Mouse (Mus musculus) myocyte (in vitro differentiated cells): ENCODE measurements around the gene Ap2s1. TPM values are rescaled to one million over a fixed set of nuclear protein-coding genes. Genes with fewer than 3 reads are reported as not detected.

Experiments used
- H3K27me3 ChIP-seq: one replicate; pipeline ENCODE4 v1.6.1; 2011; ENCODE audit not compliant: control insufficient read depth, insufficient read depth, insufficient read length
- H3K36me3 ChIP-seq: one replicate; pipeline ENCODE4 v1.6.1; 2011; ENCODE audit not compliant: control insufficient read depth, insufficient read depth
- H3K4me2 ChIP-seq: one replicate; pipeline ENCODE4 v1.6.1; 2011; ENCODE audit warnings: low read depth, control low read depth
- H3K4me3 ChIP-seq: one replicate; pipeline ENCODE4 v1.5.1; 2011; ENCODE audit warnings: mild to moderate bottlenecking, control low read depth, moderate library complexity
- H3K79me2 ChIP-seq: one replicate; pipeline ENCODE4 v1.6.1; 2011; ENCODE audit not compliant: control insufficient read depth, insufficient read depth
- H3ac ChIP-seq: one replicate; pipeline ENCODE4 v1.6.1; 2011; ENCODE audit not compliant: control insufficient read depth, insufficient read length
- CEBPB ChIP-seq: IDR thresholded peaks from 2 replicates; pipeline ENCODE4 v1.6.1; 2011; ENCODE audit warnings: mild to moderate bottlenecking, moderate library complexity; ENCODE audit not compliant: poor library complexity, insufficient read depth, severe bottlenecking
- E2F4 ChIP-seq: IDR thresholded peaks from one replicate; pipeline ENCODE4 v1.6.1; 2011; ENCODE audit warnings: mild to moderate bottlenecking, control low read depth, moderate library complexity; ENCODE audit not compliant: insufficient read depth
- MAX ChIP-seq: IDR thresholded peaks from one replicate; pipeline ENCODE4 v1.6.1; 2011; ENCODE audit warnings: low read depth, mild to moderate bottlenecking, control low read depth
- MYOD1 ChIP-seq, 3 experiments: IDR thresholded peaks; one replicate each; pipeline ENCODE4 v1.6.1; 2011; ENCODE audit warnings: control low read depth in 2 of 3, low read depth in 2 of 3, mild to moderate bottlenecking in 2 of 3, moderate library complexity in 1 of 3; ENCODE audit not compliant: insufficient read length in 2 of 3, control insufficient read depth in 1 of 3
- MYOG ChIP-seq, 3 experiments: IDR thresholded peaks; one replicate each; pipeline ENCODE4 v1.6.1; 2011; ENCODE audit warnings: control low read depth in 2 of 3, low read depth in 2 of 3, mild to moderate bottlenecking in 2 of 3; ENCODE audit not compliant: insufficient read length in 2 of 3, control insufficient read depth in 1 of 3, insufficient read depth in 1 of 3
- POLR2A ChIP-seq: IDR thresholded peaks from one replicate; pipeline ENCODE4 v1.6.1; 2011; ENCODE audit warnings: low read depth, mild to moderate bottlenecking, control low read depth, moderate library complexity; ENCODE audit not compliant: insufficient read length
- POLR2AphosphoS2 ChIP-seq: IDR thresholded peaks from one replicate; pipeline ENCODE4 v1.6.1; 2011; ENCODE audit warnings: low read depth, control low read depth; ENCODE audit not compliant: insufficient read length
- REST ChIP-seq: IDR thresholded peaks from one replicate; pipeline ENCODE4 v1.6.1; 2011; ENCODE audit warnings: mild to moderate bottlenecking, control low read depth, moderate library complexity; ENCODE audit not compliant: insufficient read depth, insufficient read length
- SRF ChIP-seq: IDR thresholded peaks from one replicate; pipeline ENCODE4 v1.6.1; 2011; ENCODE audit warnings: low read depth; ENCODE audit not compliant: control insufficient read depth, insufficient read length
- TCF12 ChIP-seq: IDR thresholded peaks from one replicate; pipeline ENCODE4 v1.6.1; 2011; ENCODE audit warnings: mild to moderate bottlenecking, control low read depth; ENCODE audit not compliant: poor library complexity, insufficient read depth, severe bottlenecking
- TCF3 ChIP-seq: IDR thresholded peaks from one replicate; pipeline ENCODE4 v1.6.1; 2011; ENCODE audit warnings: low read depth, control low read depth; ENCODE audit not compliant: insufficient read length
- USF1 ChIP-seq: IDR thresholded peaks from one replicate; pipeline ENCODE4 v1.6.1; 2011; ENCODE audit warnings: low read depth, mild to moderate bottlenecking, control low read depth, moderate library complexity
- polyA plus RNA-seq: library from polyadenylated mRNA; unstranded; fragments of >200 nt; fragmentation: generic; extraction: Trizol; gene quantifications from one replicate; pipeline ENCODE4 v1.2.1, GENCODE M21; 2012; ENCODE audit warnings: missing spikeins

The Ap2s1 gene
- polyA plus RNA-seq, 1 experiment, result 247 TPM

DNA sequence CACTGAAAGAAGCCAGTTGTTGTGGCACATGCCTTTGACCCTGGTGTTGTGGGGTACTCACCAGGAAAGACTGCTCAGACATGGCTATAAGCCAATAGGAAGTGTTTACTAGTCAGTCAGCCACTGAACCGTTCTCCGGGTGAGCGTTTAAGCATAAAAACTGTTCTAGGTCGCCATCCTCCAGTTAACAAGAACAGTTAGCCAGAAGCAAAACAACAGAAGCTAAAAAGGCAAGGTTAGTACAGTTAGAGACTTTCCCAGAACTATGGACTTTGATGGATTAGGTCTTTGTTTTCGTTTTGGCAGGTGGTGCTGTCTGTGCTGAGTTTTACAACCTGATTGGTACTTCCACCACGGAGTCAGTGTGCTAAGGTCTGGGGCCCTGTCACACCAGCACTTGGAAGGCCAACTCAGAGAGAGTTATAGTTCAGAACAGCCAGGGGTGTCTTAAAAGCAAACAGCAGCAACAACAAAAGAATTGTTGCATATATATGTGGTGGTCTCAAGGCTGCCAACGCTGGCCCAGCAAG is 6.3 kb upstream of the Ap2s1 start:
- Histone ChIP-seq H3K4me2 (no peak overlapping the region), H3K79me2 (no peaks in the 10 kb centered on the region), H3ac (no peak overlapping the region), H3K27me3 (no peaks in the 10 kb centered on the region), H3K4me3 (no peak overlapping the region), H3K36me3 (no peaks in the 10 kb centered on the region)
- TF ChIP-seq POLR2AphosphoS2, result no peak
- no peak for TF ChIP-seq TCF3
- TF ChIP-seq SRF, result no peak
- no peak for TF ChIP-seq REST
- no peak for TF ChIP-seq MYOG (IDR thresholded peaks at IDR 0.05; ENCODE audit: control insufficient read depth in 1 of 3, insufficient read depth in 1 of 3, insufficient read length in 2 of 3, low read depth in 2 of 3)
- no peak for TF ChIP-seq CEBPB
- TF ChIP-seq E2F4, result no peak
- TF ChIP-seq USF1, result no peak
- TF ChIP-seq MAX, result no peak
- TF ChIP-seq TCF12, result no peak
- TF ChIP-seq POLR2A, result no peak
- TF ChIP-seq MYOD1 (IDR thresholded peaks at IDR 0.05; ENCODE audit: control insufficient read depth in 1 of 3, insufficient read length in 2 of 3, low read depth in 2 of 3), result no peak

DNA sequence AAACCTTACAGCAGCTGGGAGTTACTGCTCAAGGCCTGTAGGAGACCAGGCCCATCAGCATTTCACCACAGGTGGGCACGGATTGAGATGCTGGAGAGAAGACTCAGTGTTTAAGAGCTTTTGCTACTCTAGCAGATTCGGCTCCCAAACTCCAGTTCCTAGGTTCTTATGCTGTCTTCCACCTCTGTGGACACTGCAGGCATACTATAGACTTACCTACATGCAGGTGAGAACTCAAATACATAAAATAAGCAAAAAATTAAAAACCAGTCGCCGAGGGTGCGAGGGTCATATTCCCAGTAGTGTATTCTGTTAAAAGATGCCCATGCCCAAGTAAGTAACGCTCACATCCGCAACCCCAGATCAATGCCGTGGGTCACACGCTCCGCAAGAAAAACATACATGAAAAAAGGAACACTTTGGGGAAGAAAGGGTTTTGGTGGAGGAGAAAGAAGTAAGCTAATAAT is 571 bp upstream of the Ap2s1 start:
- Histone ChIP-seq H3K36me3 (no peaks in the 10 kb centered on the region), H3K4me2 (peak overlapping the region; percentile 81), H3ac (no peak overlapping the region), H3K4me3 (peak overlapping the region; percentile 77), H3K27me3 (no peaks in the 10 kb centered on the region), H3K79me2 (peaks cover 29% of the 10 kb centered on the region)
- TF ChIP-seq MAX (no peak), CEBPB (no peak), E2F4 (no peak), POLR2AphosphoS2 (no peak), POLR2A (no peak), TCF3 (no peak), USF1 (no peak), SRF (no peak)

DNA sequence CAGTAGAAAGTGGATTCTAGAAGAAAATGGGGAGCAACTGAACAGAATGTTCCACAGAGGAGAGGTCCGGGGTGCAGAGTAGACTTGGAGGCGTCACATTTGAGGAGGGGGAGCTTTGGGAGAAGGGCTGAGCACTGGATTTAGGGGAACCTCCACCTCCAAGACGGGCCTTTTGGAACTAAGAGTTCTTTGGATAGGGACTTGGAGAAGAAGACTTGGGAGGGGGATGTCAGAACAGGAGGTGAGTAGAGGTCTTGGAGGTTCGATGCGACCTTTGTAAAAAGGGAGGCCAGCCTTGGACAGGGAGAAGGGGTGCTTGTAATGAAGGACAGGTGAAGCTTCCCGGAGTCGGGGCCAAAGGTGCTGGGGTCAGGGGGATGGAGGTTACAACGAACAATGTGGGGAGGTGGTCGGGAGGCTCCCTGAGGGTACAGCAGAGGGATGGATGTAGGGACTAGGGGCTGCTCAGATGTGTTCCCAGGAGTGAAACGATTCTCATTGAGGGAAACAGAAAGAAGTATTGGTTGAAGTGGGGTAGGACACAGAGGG is 920 bp downstream of the Ap2s1 start:
- no peaks in the 10 kb centered on the region for H3K36me3 ChIP-seq
- H3K4me3 ChIP-seq, result peak overlapping the region; percentile 77
- peak overlapping the region; percentile 95 for H3K4me2 ChIP-seq
- peaks cover 29% of the 10 kb centered on the region for H3K79me2 ChIP-seq
- no peaks in the 10 kb centered on the region for H3K27me3 ChIP-seq
- H3ac ChIP-seq, result peak overlapping the region; percentile 83
- TF ChIP-seq MYOD1 (IDR thresholded peaks at IDR 0.05; ENCODE audit: control insufficient read depth in 1 of 3, insufficient read length in 2 of 3, low read depth in 2 of 3) (no peak), E2F4 (no peak), TCF3 (no peak), CEBPB (no peak), USF1 (no peak), REST (no peak), SRF (no peak), MAX (no peak), MYOG (IDR thresholded peaks at IDR 0.05; ENCODE audit: control insufficient read depth in 1 of 3, insufficient read depth in 1 of 3, insufficient read length in 2 of 3, low read depth in 2 of 3) (no peak), POLR2A (no peak), POLR2AphosphoS2 (no peak), TCF12 (no peak)

DNA sequence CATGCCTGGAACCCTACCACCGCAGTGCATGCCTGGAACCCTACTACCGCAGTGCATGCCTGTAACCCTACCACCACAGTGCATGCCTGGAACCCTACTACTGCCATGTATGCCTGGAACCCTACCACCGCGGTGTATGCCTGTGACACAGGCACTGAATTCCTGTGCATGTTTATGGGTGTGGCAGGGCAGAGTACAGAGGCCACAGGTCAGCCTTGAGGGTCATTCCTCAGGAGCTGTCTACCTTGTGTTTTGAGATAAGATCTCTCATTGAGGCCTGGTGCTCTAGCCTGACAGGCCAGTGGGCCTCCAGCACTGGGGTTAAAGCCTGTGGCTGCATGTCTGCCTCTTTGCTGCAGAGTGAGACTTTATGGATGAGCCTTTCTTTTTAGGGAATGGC is 7.2 kb downstream of the Ap2s1 start:
- no peak overlapping the region for H3K4me2 ChIP-seq
- H3K27me3 ChIP-seq, result no peaks in the 10 kb centered on the region
- H3ac ChIP-seq, result no peak overlapping the region
- no peak overlapping the region for H3K4me3 ChIP-seq
- peaks cover 9% of the 10 kb centered on the region for H3K79me2 ChIP-seq
- no peak for TF ChIP-seq POLR2A
- no peak for TF ChIP-seq USF1
- TF ChIP-seq E2F4, result no peak
- TF ChIP-seq POLR2AphosphoS2, result no peak
- no peak for TF ChIP-seq MYOD1 (IDR thresholded peaks at IDR 0.05; ENCODE audit: control insufficient read depth in 1 of 3, insufficient read length in 2 of 3, low read depth in 2 of 3)
- no peak for TF ChIP-seq TCF3
- TF ChIP-seq REST, result no peak
- TF ChIP-seq SRF, result no peak
- TF ChIP-seq CEBPB, result no peak
- no peak for TF ChIP-seq TCF12
- no peak for TF ChIP-seq MAX
- no peak for TF ChIP-seq MYOG (IDR thresholded peaks at IDR 0.05; ENCODE audit: control insufficient read depth in 1 of 3, insufficient read depth in 1 of 3, insufficient read length in 2 of 3, low read depth in 2 of 3)
- H3K36me3 ChIP-seq, result no peaks in the 10 kb centered on the region

DNA sequence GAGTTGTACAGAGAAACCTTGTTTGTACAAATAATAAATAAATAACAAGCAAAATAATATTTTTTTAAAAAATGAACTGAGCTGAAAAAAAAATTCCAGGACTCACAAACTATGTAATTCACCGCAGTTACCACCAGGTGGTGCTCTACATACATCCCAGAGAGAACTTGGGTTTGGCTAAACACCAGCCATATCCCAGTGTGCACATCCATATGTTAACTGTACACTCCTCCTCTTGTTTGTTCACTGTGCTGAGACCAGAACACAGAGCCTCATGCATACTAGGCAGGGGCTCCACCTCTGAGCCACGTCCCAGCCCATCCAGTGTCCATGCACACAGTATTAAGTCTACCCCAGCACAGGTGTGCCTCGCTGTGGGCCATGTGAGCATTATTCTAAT is 7.9 kb downstream of the Ap2s1 start:
- no peak overlapping the region for H3K4me3 ChIP-seq
- no peak overlapping the region for H3K4me2 ChIP-seq
- no peaks in the 10 kb centered on the region for H3K36me3 ChIP-seq
- peaks cover 1% of the 10 kb centered on the region for H3K79me2 ChIP-seq
- no peaks in the 10 kb centered on the region for H3K27me3 ChIP-seq
- TF ChIP-seq TCF12 (no peak), MYOG (IDR thresholded peaks at IDR 0.05; ENCODE audit: control insufficient read depth in 1 of 3, insufficient read depth in 1 of 3, insufficient read length in 2 of 3, low read depth in 2 of 3) (no peak), MAX (no peak), REST (no peak), POLR2AphosphoS2 (no peak), E2F4 (no peak), MYOD1 (IDR thresholded peaks at IDR 0.05; ENCODE audit: control insufficient read depth in 1 of 3, insufficient read length in 2 of 3, low read depth in 2 of 3) (no peak), SRF (no peak), POLR2A (no peak), USF1 (no peak), CEBPB (no peak), TCF3 (no peak)
- H3ac ChIP-seq, result no peak overlapping the region
